ENCODE assay signal across 31 mouse cellular contexts in genomic region chr12:71968592-71968991, GRCm38 (mm10).
DNase-seq lines count a peak whose midpoint lies in the region; ATAC-seq lines count a peak whose summit lies in the region.
"Had no signal": no experiment of that assay in that cellular context is flagged by ENCODE, and none has a peak within 500 bp of the region (broad histone marks: within the 10 kb centered on the region; RNA-seq: fewer than 3 reads in every experiment).

No protein-coding gene starts in this region.

- intact Hi-C loops in heart, postnatal 14 days (cut with DNase I), result no loop called here

- no peak overlapping the region for H3K4me3 ChIP-seq in embryonic facial prominence, embryonic 13.5 days
- H3K4me3 ChIP-seq in embryonic facial prominence, embryonic 10.5 days, result no peak overlapping the region
- H3K4me3 ChIP-seq in heart, embryonic 12.5 days, result no peak overlapping the region
- no peak overlapping the region for H3K4me3 ChIP-seq in kidney, embryonic 16.5 days (ENCODE audit: low read length)
- H3K4me3 ChIP-seq: erythroblast, embryonic 14.5 days; forebrain, embryonic 12.5 days; kidney, embryonic 15.5 days; limb, embryonic 10.5 days; limb, embryonic 15.5 days; liver, embryonic 13.5 days; megakaryocyte, embryonic 14.5 days; midbrain, embryonic 12.5 days; stomach, embryonic 15.5 days had no signal

- no peaks in the 10 kb centered on the region for H3K9me3 ChIP-seq in embryonic facial prominence, embryonic 13.5 days
- no peaks in the 10 kb centered on the region for H3K9me3 ChIP-seq in embryonic facial prominence, embryonic 10.5 days
- no peaks in the 10 kb centered on the region for H3K9me3 ChIP-seq in heart, embryonic 12.5 days (replicated peaks)
- no peaks in the 10 kb centered on the region for H3K9me3 ChIP-seq in kidney, embryonic 16.5 days (ENCODE audit: low read length)
- H3K9me3 ChIP-seq: forebrain, embryonic 12.5 days; kidney, embryonic 15.5 days; limb, embryonic 10.5 days; limb, embryonic 15.5 days; liver, embryonic 13.5 days; megakaryocyte, embryonic 14.5 days; midbrain, embryonic 12.5 days; stomach, embryonic 15.5 days had no signal

- no peak for DNase-seq in embryonic facial prominence, embryonic 10.5 days (ENCODE audit: low spot score)
- DNase-seq in heart, postnatal 14 days, result no peak
- no peak for DNase-seq in kidney, postnatal 10 days
- DNase-seq in urinary bladder, postnatal 10 days (ENCODE audit: low spot score), result no peak
- DNase-seq: adrenal gland, adult 2 months; cerebellum, adult 8-10 months; cerebellum, postnatal 25 days; embryo, embryonic 11 days; gastrocnemius, postnatal 25 days; kidney, adult 18-20 months; kidney, postnatal 4 days; layer of hippocampus, adult 9-11 months; liver, embryonic 13.5 days; lung, adult 18-20 months; lung, postnatal 10 days; thymus, postnatal 14 days had no signal

- H3K4me1 ChIP-seq in embryonic facial prominence, embryonic 13.5 days, result peaks cover 22% of the 10 kb centered on the region
- peaks cover 15% of the 10 kb centered on the region for H3K4me1 ChIP-seq in embryonic facial prominence, embryonic 10.5 days
- H3K4me1 ChIP-seq in heart, embryonic 12.5 days (replicated peaks), result peaks cover 59% of the 10 kb centered on the region
- peaks cover 18% of the 10 kb centered on the region for H3K4me1 ChIP-seq in kidney, embryonic 16.5 days (ENCODE audit: insufficient read depth, low read length)

- H3K36me3 ChIP-seq in embryonic facial prominence, embryonic 13.5 days, result peaks cover 20% of the 10 kb centered on the region
- peaks cover 29% of the 10 kb centered on the region for H3K36me3 ChIP-seq in embryonic facial prominence, embryonic 10.5 days (replicated peaks)
- H3K36me3 ChIP-seq in heart, embryonic 12.5 days, result peaks cover 37% of the 10 kb centered on the region
- no peaks in the 10 kb centered on the region; the same call in 1 of the 2 replicates for H3K36me3 ChIP-seq in kidney, embryonic 16.5 days (ENCODE audit: insufficient read depth, low read length)
- H3K36me3 ChIP-seq: limb, embryonic 10.5 days had no signal

- H3K4me2 ChIP-seq in embryonic facial prominence, embryonic 13.5 days, result no peak overlapping the region
- no peak overlapping the region for H3K4me2 ChIP-seq in heart, embryonic 12.5 days
- no peak overlapping the region for H3K4me2 ChIP-seq in kidney, embryonic 16.5 days (replicated peaks; ENCODE audit: low read depth, low read length)
- H3K4me2 ChIP-seq: forebrain, embryonic 12.5 days; kidney, embryonic 15.5 days; limb, embryonic 15.5 days; liver, embryonic 13.5 days; midbrain, embryonic 12.5 days; stomach, embryonic 15.5 days had no signal

- no peak overlapping the region for H3K9ac ChIP-seq in embryonic facial prominence, embryonic 13.5 days
- peak overlapping the region; percentile 14; the same call in 1 of the 2 replicates for H3K9ac ChIP-seq in heart, embryonic 12.5 days
- no peak overlapping the region for H3K9ac ChIP-seq in kidney, embryonic 16.5 days (replicated peaks; ENCODE audit: low read length)
- H3K9ac ChIP-seq: forebrain, embryonic 12.5 days; kidney, embryonic 15.5 days; limb, embryonic 15.5 days; liver, embryonic 13.5 days; midbrain, embryonic 12.5 days; stomach, embryonic 15.5 days had no signal

- ATAC-seq in embryonic facial prominence, embryonic 13.5 days (ENCODE audit: insufficient number of reproducible peaks, insufficient read depth, low FRiP score, low TSS enrichment, low read depth), result no peak
- ATAC-seq in heart, embryonic 12.5 days (ENCODE audit: insufficient number of reproducible peaks, low FRiP score), result no peak
- ATAC-seq in kidney, embryonic 16.5 days (ENCODE audit: low FRiP score, low TSS enrichment), result no peak
- peak; percentile 91 for ATAC-seq in granulocyte monocyte progenitor cell, adult 5-6 weeks (replicated peaks; ENCODE audit: poor library complexity, severe bottlenecking)
- ATAC-seq: activated CD4-positive, CD25-positive, alpha-beta regulatory T cell, adult 4 months; hindbrain, embryonic 16.5 days had no signal

- 81% methylated on average over 4 of the region's 4 CpGs for WGBS in embryonic facial prominence, embryonic 13.5 days
- 87% methylated on average over 4 of the region's 4 CpGs for WGBS in embryonic facial prominence, embryonic 10.5 days
- 87% methylated on average over 4 of the region's 4 CpGs for WGBS in heart, embryonic 12.5 days
- 42% methylated on average over 4 of the region's 4 CpGs for WGBS in kidney, embryonic 16.5 days

- H3K27me3 ChIP-seq in embryonic facial prominence, embryonic 13.5 days, result no peaks in the 10 kb centered on the region; the same call in 1 of the 2 replicates
- H3K27me3 ChIP-seq in embryonic facial prominence, embryonic 10.5 days (replicated peaks; ENCODE audit: low read depth, poor library complexity, severe bottlenecking), result no peaks in the 10 kb centered on the region
- no peaks in the 10 kb centered on the region for H3K27me3 ChIP-seq in heart, embryonic 12.5 days (replicated peaks)
- H3K27me3 ChIP-seq in kidney, embryonic 16.5 days (ENCODE audit: insufficient read depth, low read length), result no peaks in the 10 kb centered on the region
- H3K27me3 ChIP-seq: CH12.LX; forebrain, embryonic 12.5 days; kidney, embryonic 15.5 days; limb, embryonic 15.5 days; liver, embryonic 13.5 days; megakaryocyte, embryonic 14.5 days; midbrain, embryonic 12.5 days; stomach, embryonic 15.5 days had no signal

- peak overlapping the region; percentile 23; the same call in 1 of the 2 replicates for H3K27ac ChIP-seq in embryonic facial prominence, embryonic 13.5 days
- H3K27ac ChIP-seq in embryonic facial prominence, embryonic 10.5 days (replicated peaks), result no peak overlapping the region
- peak overlapping the region; percentile 23; the same call in 1 of the 2 replicates for H3K27ac ChIP-seq in heart, embryonic 12.5 days (ENCODE audit: poor library complexity, severe bottlenecking)
- 0 out of 2 replicates have a peak overlapping the region, but pooled peaks have one; percentile 12 for H3K27ac ChIP-seq in kidney, embryonic 16.5 days (ENCODE audit: low read length)
- H3K27ac ChIP-seq: forebrain, embryonic 12.5 days; kidney, embryonic 15.5 days; limb, embryonic 10.5 days; limb, embryonic 15.5 days; liver, embryonic 13.5 days; midbrain, embryonic 12.5 days; stomach, embryonic 15.5 days had no signal
